Mouse (Mus musculus): ENCODE results near the gene Sgpp2. TPM values are rescaled to one million over a fixed set of nuclear protein-coding genes. Genes with fewer than 3 reads are reported as not detected.

Sgpp2 gene
- polyA plus RNA-seq (2015; fragmentation: Nextera tagmentation; extraction: Ambion mirVana) = 0.70 and 0.76 TPM in 2 replicates

- H3K4me2 ChIP-seq (replicated peaks) = peak within 1 kb of the TSS; percentile 100
- peaks cover 45% of the 10 kb centered on the region for H3K27me3 ChIP-seq
- H3K9me3 ChIP-seq = no peaks in the 10 kb centered on the region
- peaks cover 25% of the 10 kb centered on the region for H3K4me1 ChIP-seq
- under 1% methylated on average over 68 of the region's 68 CpGs for WGBS
- no peak within 1 kb of the TSS for H3K27ac ChIP-seq
- peak within 1 kb of the TSS; percentile 58 for H3K4me3 ChIP-seq
- no peaks in the 10 kb centered on the region for H3K36me3 ChIP-seq
- ATAC-seq (ENCODE audit: low FRiP score, low read depth) = peak; percentile 28
- H3K9ac ChIP-seq = peak within 1 kb of the TSS; percentile 59
Observed at GRCm38 (mm10) chr1:78310021-78310752, at the start of gene Sgpp2. TSS of gene Sgpp2 (plus strand) at chr1:78310345.

DNA sequence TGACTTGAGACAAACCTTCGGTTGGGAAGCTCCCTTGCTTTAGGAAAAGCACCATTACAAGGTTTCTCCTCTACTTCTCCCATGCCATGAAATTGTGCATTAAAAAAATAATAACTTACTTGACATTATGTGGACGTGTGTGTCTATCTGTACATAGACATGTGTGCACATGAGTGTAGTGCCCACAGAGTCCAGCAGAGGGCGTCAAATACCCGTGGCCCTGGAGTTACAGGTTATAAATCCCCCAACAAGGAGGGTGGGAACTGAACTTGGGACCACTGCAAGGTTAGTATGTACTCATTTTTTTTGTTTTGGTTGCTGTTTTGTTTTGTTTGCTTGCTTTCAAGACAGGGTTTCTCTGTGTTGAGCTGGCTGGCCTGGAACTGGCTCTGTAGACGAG is 42.6 kb upstream of the Sgpp2 start:
- Histone ChIP-seq H3K4me3 (no peak overlapping the region), H3K27me3 (no peaks in the 10 kb centered on the region), H3K27ac (no peak overlapping the region), H3K9me3 (no peaks in the 10 kb centered on the region), H3K9ac (no peak overlapping the region), H3K4me2 (replicated peaks) (no peak overlapping the region), H3K36me3 (no peaks in the 10 kb centered on the region), H3K4me1 (no peaks in the 10 kb centered on the region)
- WGBS = 69% methylated on average over 5 of the region's 5 CpGs
- no peak for ATAC-seq (ENCODE audit: low FRiP score, low read depth)

DNA sequence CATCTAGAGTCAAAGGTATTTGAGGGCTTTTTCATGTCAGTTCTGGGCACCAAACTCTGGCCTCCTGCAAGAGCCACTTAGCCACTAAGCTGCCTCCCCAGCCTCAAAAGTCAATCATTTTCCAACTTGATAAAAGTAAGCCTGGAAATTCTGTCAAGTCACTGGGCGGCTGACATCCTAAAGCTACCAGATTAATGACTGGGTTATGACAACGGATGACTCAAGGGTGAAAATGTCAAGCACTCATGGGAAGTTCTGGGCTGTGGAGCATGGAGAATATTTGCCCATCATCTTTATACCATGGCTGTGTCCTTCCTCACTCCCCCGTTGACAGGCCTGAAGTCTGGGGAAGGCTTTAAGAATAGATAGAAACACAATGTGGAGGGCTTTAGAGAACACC is 37.2 kb upstream of the Sgpp2 start:
- Histone ChIP-seq H3K27me3 (no peaks in the 10 kb centered on the region), H3K27ac (no peak overlapping the region), H3K36me3 (no peaks in the 10 kb centered on the region), H3K4me3 (no peak overlapping the region), H3K4me1 (no peaks in the 10 kb centered on the region), H3K4me2 (replicated peaks) (no peak overlapping the region), H3K9ac (no peak overlapping the region), H3K9me3 (no peaks in the 10 kb centered on the region)
- WGBS = 85% methylated on average over 3 of the region's 3 CpGs
- ATAC-seq (ENCODE audit: low FRiP score, low read depth) = no peak

- H3K4me3 ChIP-seq = no peak overlapping the region
- H3K27me3 ChIP-seq = no peaks in the 10 kb centered on the region
- ATAC-seq (ENCODE audit: low FRiP score, low read depth) = 0 out of 2 replicates have a peak, but pooled peaks have one; percentile 48
- H3K9me3 ChIP-seq = no peaks in the 10 kb centered on the region
- H3K27ac ChIP-seq = no peak overlapping the region
- H3K36me3 ChIP-seq = no peaks in the 10 kb centered on the region
- peaks cover 5% of the 10 kb centered on the region; the same call in 1 of the 2 replicates for H3K4me1 ChIP-seq
- 26% methylated on average over 3 of the region's 3 CpGs for WGBS
- H3K9ac ChIP-seq = no peak overlapping the region
- H3K4me2 ChIP-seq (replicated peaks) = no peak overlapping the region
Observed at GRCm38 (mm10) chr1:78279128-78279527, 31.0 kb upstream of the Sgpp2 start.

GRCm38 (mm10) chr1:78292397-78292796 is 17.7 kb upstream of the Sgpp2 start:
- no peak overlapping the region for H3K4me2 ChIP-seq (replicated peaks)
- no peaks in the 10 kb centered on the region for H3K4me1 ChIP-seq
- 87% methylated on average over 3 of the region's 3 CpGs for WGBS
- H3K9ac ChIP-seq = no peak overlapping the region
- no peak for ATAC-seq (ENCODE audit: low FRiP score, low read depth)
- H3K4me3 ChIP-seq = no peak overlapping the region
- H3K27ac ChIP-seq = no peak overlapping the region
- H3K9me3 ChIP-seq = no peaks in the 10 kb centered on the region
- H3K36me3 ChIP-seq = no peaks in the 10 kb centered on the region
- H3K27me3 ChIP-seq = no peaks in the 10 kb centered on the region

GRCm38 (mm10) chr1:78299670-78300225 is 10.4 kb upstream of the Sgpp2 start:
- 74% methylated on average over 7 of the region's 7 CpGs for WGBS
- Histone ChIP-seq H3K27ac (no peak overlapping the region), H3K36me3 (no peaks in the 10 kb centered on the region), H3K4me3 (no peak overlapping the region), H3K27me3 (no peaks in the 10 kb centered on the region), H3K9me3 (no peaks in the 10 kb centered on the region), H3K4me1 (no peaks in the 10 kb centered on the region), H3K9ac (no peak overlapping the region), H3K4me2 (replicated peaks) (no peak overlapping the region)
- ATAC-seq (ENCODE audit: low FRiP score, low read depth) = no peak

GRCm38 (mm10) chr1:78308688-78309087 is 1.5 kb upstream of the Sgpp2 start:
- Histone ChIP-seq H3K27ac (no peak overlapping the region), H3K36me3 (no peaks in the 10 kb centered on the region), H3K9ac (no peak overlapping the region), H3K4me2 (replicated peaks) (no peak overlapping the region), H3K9me3 (no peaks in the 10 kb centered on the region), H3K4me3 (no peak overlapping the region), H3K27me3 (peaks cover 45% of the 10 kb centered on the region), H3K4me1 (peaks cover 25% of the 10 kb centered on the region)
- 83% methylated on average over 1 of the region's 1 CpGs for WGBS
- ATAC-seq (ENCODE audit: low FRiP score, low read depth) = no peak

DNA sequence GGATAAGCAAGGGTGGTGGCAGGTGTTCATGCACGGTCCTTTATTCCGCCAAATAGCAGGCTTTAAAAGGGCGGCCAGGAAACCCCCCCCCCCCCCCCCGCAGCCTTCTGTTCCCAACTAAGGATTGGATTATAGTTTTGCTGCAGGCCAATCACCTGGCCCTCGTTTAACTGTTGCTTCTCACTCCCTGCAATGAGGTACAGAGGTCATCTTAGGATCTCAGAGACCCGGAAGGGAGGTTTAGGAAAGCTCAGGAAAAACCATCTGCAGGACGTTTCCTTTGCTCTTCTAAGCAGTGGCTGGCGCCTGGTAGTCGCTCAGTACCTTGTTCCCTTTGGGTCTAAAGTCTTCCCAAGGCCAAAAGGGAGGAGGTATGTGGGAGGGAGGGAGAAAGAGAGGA is 865 bp upstream of the Sgpp2 start:
- no peaks in the 10 kb centered on the region for H3K36me3 ChIP-seq
- H3K4me2 ChIP-seq (replicated peaks) = no peak overlapping the region; the same call in 1 of the 2 replicates
- H3K9ac ChIP-seq = no peak overlapping the region
- 0 out of 2 replicates have a peak overlapping the region, but pooled peaks have one; percentile 58 for H3K4me3 ChIP-seq
- H3K27me3 ChIP-seq = peaks cover 45% of the 10 kb centered on the region
- no peak overlapping the region for H3K27ac ChIP-seq
- 2% methylated on average over 9 of the region's 9 CpGs for WGBS
- no peak for ATAC-seq (ENCODE audit: low FRiP score, low read depth)
- H3K4me1 ChIP-seq = peaks cover 25% of the 10 kb centered on the region
- no peaks in the 10 kb centered on the region for H3K9me3 ChIP-seq

- H3K27me3 ChIP-seq = peaks cover 45% of the 10 kb centered on the region
- peaks cover 25% of the 10 kb centered on the region for H3K4me1 ChIP-seq
- ATAC-seq (ENCODE audit: low FRiP score, low read depth) = no peak
- peak overlapping the region; percentile 58 for H3K4me3 ChIP-seq
- no peaks in the 10 kb centered on the region for H3K36me3 ChIP-seq
- peak overlapping the region; percentile 59; the same call in 1 of the 2 replicates for H3K9ac ChIP-seq
- WGBS = under 1% methylated on average over 17 of the region's 17 CpGs
- H3K27ac ChIP-seq = no peak overlapping the region
- no peaks in the 10 kb centered on the region for H3K9me3 ChIP-seq
- H3K4me2 ChIP-seq (replicated peaks) = peak overlapping the region; percentile 100
Observed at GRCm38 (mm10) chr1:78310861-78311341, 756 bp downstream of the Sgpp2 start.

DNA sequence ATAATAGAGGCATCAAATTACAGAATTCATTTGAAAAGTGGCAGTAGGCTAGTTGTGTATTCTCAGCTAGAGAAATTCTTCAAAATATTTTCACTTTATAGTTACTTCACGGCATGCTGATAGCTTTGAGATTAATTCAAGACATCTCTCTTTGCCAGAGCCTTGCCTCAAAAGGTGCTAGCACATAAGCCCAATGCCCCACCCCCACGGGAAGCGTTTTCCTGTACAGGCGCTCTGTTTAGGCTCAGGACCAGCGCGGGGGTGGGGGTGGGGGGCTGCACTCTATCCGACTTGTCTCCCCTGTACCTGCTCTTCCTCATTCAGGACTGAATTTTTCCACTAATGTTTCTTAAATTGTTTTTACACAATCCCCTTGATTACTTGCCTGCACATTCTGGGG is 1.3 kb downstream of the Sgpp2 start:
- no peaks in the 10 kb centered on the region for H3K9me3 ChIP-seq
- peak overlapping the region; percentile 100 for H3K4me2 ChIP-seq (replicated peaks)
- no peaks in the 10 kb centered on the region for H3K36me3 ChIP-seq
- peak overlapping the region; percentile 58 for H3K4me3 ChIP-seq
- H3K4me1 ChIP-seq = peaks cover 25% of the 10 kb centered on the region
- H3K27ac ChIP-seq = no peak overlapping the region
- under 1% methylated on average over 7 of the region's 7 CpGs for WGBS
- no peak overlapping the region for H3K9ac ChIP-seq
- peaks cover 44% of the 10 kb centered on the region for H3K27me3 ChIP-seq
- ATAC-seq (ENCODE audit: low FRiP score, low read depth) = no peak

DNA sequence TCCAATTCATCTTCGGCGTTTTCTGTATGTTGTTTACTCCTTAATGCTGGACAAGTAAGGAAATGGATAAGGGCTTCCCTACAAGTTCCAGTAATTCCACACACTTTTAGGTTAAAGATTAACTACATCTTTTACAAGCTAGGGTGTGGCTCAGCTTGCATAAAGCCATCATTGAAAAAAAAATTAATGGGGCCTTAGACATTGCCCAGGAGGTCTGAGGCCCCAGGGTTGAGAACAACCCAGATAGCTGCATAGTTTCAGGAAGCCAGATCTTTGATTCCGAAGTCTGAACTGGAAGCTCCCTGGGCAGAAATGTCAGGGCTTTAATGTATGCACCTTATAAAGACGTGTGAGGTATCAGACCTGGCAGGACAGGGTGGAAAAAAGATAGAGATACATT is 2.8 kb downstream of the Sgpp2 start:
- Histone ChIP-seq H3K36me3 (no peaks in the 10 kb centered on the region), H3K9ac (no peak overlapping the region), H3K27ac (no peak overlapping the region), H3K4me1 (peaks cover 25% of the 10 kb centered on the region), H3K27me3 (peaks cover 37% of the 10 kb centered on the region), H3K9me3 (no peaks in the 10 kb centered on the region), H3K4me2 (replicated peaks) (no peak overlapping the region), H3K4me3 (no peak overlapping the region)
- no peak for ATAC-seq (ENCODE audit: low FRiP score, low read depth)
- 44% methylated on average over 4 of the region's 4 CpGs for WGBS

DNA sequence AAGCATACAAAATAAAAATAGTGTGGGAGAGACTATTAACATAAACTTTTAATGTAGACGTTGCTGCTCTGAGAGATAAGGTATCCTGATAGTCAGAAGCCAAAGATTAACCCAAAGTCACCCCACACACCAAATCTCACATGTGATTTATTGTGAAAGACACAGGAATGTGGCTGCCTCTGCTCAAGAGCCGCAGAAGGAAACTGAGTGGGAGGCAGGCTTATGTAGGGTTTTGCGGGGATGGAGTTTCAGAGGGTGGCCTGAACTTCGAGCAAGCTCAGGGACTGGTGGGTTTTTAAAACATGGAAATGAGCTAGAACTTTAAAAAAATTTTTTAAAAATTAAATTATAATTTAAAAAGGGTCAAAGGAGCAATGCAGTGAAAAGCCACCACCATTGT is 3.8 kb downstream of the Sgpp2 start:
- Histone ChIP-seq H3K9me3 (no peaks in the 10 kb centered on the region), H3K4me2 (replicated peaks) (no peak overlapping the region), H3K36me3 (no peaks in the 10 kb centered on the region), H3K27me3 (peaks cover 26% of the 10 kb centered on the region), H3K4me3 (no peak overlapping the region), H3K9ac (no peak overlapping the region), H3K4me1 (peaks cover 24% of the 10 kb centered on the region), H3K27ac (no peak overlapping the region)
- 70% methylated on average over 4 of the region's 4 CpGs for WGBS
- no peak for ATAC-seq (ENCODE audit: low FRiP score, low read depth)

Data from limb, embryonic 13.5 days (tissue).